Mouse (Mus musculus): ENCODE data around the gene Vmn1r199. TPM values are rescaled to one million over a fixed set of nuclear protein-coding genes. Genes with fewer than 3 reads are reported as not detected.
"Not testable (repeated sequence)": the region's sequence is repeated elsewhere in the genome, so short reads cannot be mapped to it uniquely, and the experiment has no call there.

Vmn1r199 gene
- total RNA-seq (2014; fragmentation: Nextera tagmentation), result not detected in 2 replicates
- total RNA-seq (2017), result 0.05 and 0.06 TPM in 2 replicates
- polyA plus RNA-seq (2012), result not detected in 2 replicates

GRCm38 (mm10) chr13:22379518-22379917, at the start of gene Vmn1r199:
Gene Vmn1r199, plus strand, starts transcription at chr13:22379818.
- H3K4me3 ChIP-seq (ENCODE audit: low read depth, low read length), result no peak within 1 kb of the TSS
- DNase-seq (ENCODE audit: low spot score) (no peak), ATAC-seq (ENCODE audit: extremely low read depth, insufficient number of reproducible peaks, low FRiP score, poor library complexity, severe bottlenecking) (no peak)
- H3K27me3 ChIP-seq (ENCODE audit: insufficient read depth, low read length), result no peaks in the 10 kb centered on the region
- H3K36me3 ChIP-seq (replicated peaks), result no peaks in the 10 kb centered on the region
- TF ChIP-seq GATA1 (IDR thresholded peaks at IDR 0.05; ENCODE audit: borderline replicate concordance, low read length), result no peak
- no peak for TF ChIP-seq TAL1 (conservative IDR thresholded peaks at IDR 0.05; ENCODE audit: low read depth, low read length)
- TF ChIP-seq CTCF (IDR thresholded peaks at IDR 0.05; ENCODE audit: low read depth, low read length), result no peak
- H3K4me1 ChIP-seq (ENCODE audit: insufficient read depth, low read depth, low read length), result no peaks in the 10 kb centered on the region
- H3K9me3 ChIP-seq (replicated peaks), result no peaks in the 10 kb centered on the region

GRCm38 (mm10) chr13:22333269-22333668, 46.3 kb upstream of the Vmn1r199 start:
- no peaks in the 10 kb centered on the region for H3K4me1 ChIP-seq (ENCODE audit: insufficient read depth, low read depth, low read length)
- ATAC-seq (ENCODE audit: extremely low read depth, insufficient number of reproducible peaks, low FRiP score, poor library complexity, severe bottlenecking), result no peak
- H3K4me3 ChIP-seq (ENCODE audit: low read depth, low read length), result no peak overlapping the region
- no peaks in the 10 kb centered on the region for H3K27me3 ChIP-seq (ENCODE audit: insufficient read depth, low read length)
- H3K36me3 ChIP-seq (replicated peaks), result no peaks in the 10 kb centered on the region
- DNase-seq (ENCODE audit: low spot score), result no peak
- no peak for TF ChIP-seq POLR2AphosphoS5 (IDR thresholded peaks at IDR 0.05; ENCODE audit: insufficient replicate concordance, low read depth, low read length)
- no peak for TF ChIP-seq GATA2 (IDR thresholded peaks at IDR 0.05; ENCODE audit: borderline replicate concordance, low read depth, low read length)
- no peak for TF ChIP-seq CTCF (IDR thresholded peaks at IDR 0.05; ENCODE audit: low read depth, low read length)
- TF ChIP-seq TAL1 (conservative IDR thresholded peaks at IDR 0.05; ENCODE audit: low read depth, low read length), result no peak
- TF ChIP-seq GATA1 (IDR thresholded peaks at IDR 0.05; ENCODE audit: borderline replicate concordance, low read length), result no peak
- H3K9me3 ChIP-seq (replicated peaks), result no peaks in the 10 kb centered on the region

- H3K4me1 ChIP-seq (ENCODE audit: insufficient read depth, low read depth, low read length), result no peaks in the 10 kb centered on the region
- no peak for DNase-seq (ENCODE audit: low spot score)
- no peak overlapping the region for H3K4me3 ChIP-seq (ENCODE audit: low read depth, low read length)
- TF ChIP-seq GATA1 (IDR thresholded peaks at IDR 0.05; ENCODE audit: borderline replicate concordance, low read length) (no peak), TAL1 (conservative IDR thresholded peaks at IDR 0.05; ENCODE audit: low read depth, low read length) (no peak), POLR2AphosphoS5 (IDR thresholded peaks at IDR 0.05; ENCODE audit: insufficient replicate concordance, low read depth, low read length) (no peak), GATA2 (IDR thresholded peaks at IDR 0.05; ENCODE audit: borderline replicate concordance, low read depth, low read length) (no peak), CTCF (IDR thresholded peaks at IDR 0.05; ENCODE audit: low read depth, low read length) (no peak)
- ATAC-seq (ENCODE audit: extremely low read depth, insufficient number of reproducible peaks, low FRiP score, poor library complexity, severe bottlenecking), result no peak
- H3K9me3 ChIP-seq (replicated peaks), result no peaks in the 10 kb centered on the region
- no peaks in the 10 kb centered on the region for H3K36me3 ChIP-seq (replicated peaks)
- no peaks in the 10 kb centered on the region for H3K27me3 ChIP-seq (ENCODE audit: insufficient read depth, low read length)
Measured at GRCm38 (mm10) chr13:22335565-22335964, 44.1 kb upstream of the Vmn1r199 start.

- DNase-seq (ENCODE audit: low spot score) (no peak), ATAC-seq (ENCODE audit: extremely low read depth, insufficient number of reproducible peaks, low FRiP score, poor library complexity, severe bottlenecking) (no peak)
- no peaks in the 10 kb centered on the region for H3K4me1 ChIP-seq (ENCODE audit: insufficient read depth, low read depth, low read length)
- no peak within 1 kb of the TSS for H3K4me3 ChIP-seq (ENCODE audit: low read depth, low read length)
- TF ChIP-seq CTCF (IDR thresholded peaks at IDR 0.05; ENCODE audit: low read depth, low read length) (no peak), GATA2 (IDR thresholded peaks at IDR 0.05; ENCODE audit: borderline replicate concordance, low read depth, low read length) (no peak), TAL1 (conservative IDR thresholded peaks at IDR 0.05; ENCODE audit: low read depth, low read length) (no peak), POLR2AphosphoS5 (IDR thresholded peaks at IDR 0.05; ENCODE audit: insufficient replicate concordance, low read depth, low read length) (no peak), GATA1 (IDR thresholded peaks at IDR 0.05; ENCODE audit: borderline replicate concordance, low read length) (no peak)
- no peaks in the 10 kb centered on the region for H3K27me3 ChIP-seq (ENCODE audit: insufficient read depth, low read length)
- H3K9me3 ChIP-seq (replicated peaks), result no peaks in the 10 kb centered on the region
- H3K36me3 ChIP-seq (replicated peaks), result no peaks in the 10 kb centered on the region
Measured at GRCm38 (mm10) chr13:22350064-22350463, 29.6 kb upstream of the Vmn1r199 start, which contains the start of gene Vmn1r198. Gene Vmn1r198, plus strand, starts transcription at chr13:22350364.

- no peak for TF ChIP-seq GATA1 (IDR thresholded peaks at IDR 0.05; ENCODE audit: borderline replicate concordance, low read length)
- Histone ChIP-seq H3K4me1 (ENCODE audit: insufficient read depth, low read depth, low read length) (no peaks in the 10 kb centered on the region), H3K9me3 (replicated peaks) (no peaks in the 10 kb centered on the region), H3K4me3 (ENCODE audit: low read depth, low read length) (no peak overlapping the region), H3K36me3 (replicated peaks) (no peaks in the 10 kb centered on the region), H3K27me3 (ENCODE audit: insufficient read depth, low read length) (no peaks in the 10 kb centered on the region)
- ATAC-seq (ENCODE audit: extremely low read depth, insufficient number of reproducible peaks, low FRiP score, poor library complexity, severe bottlenecking), result no peak
- DNase-seq (ENCODE audit: low spot score), result no peak
Measured at GRCm38 (mm10) chr13:22350813-22351212, 28.8 kb upstream of the Vmn1r199 start.

GRCm38 (mm10) chr13:22381128-22381527, 1.5 kb downstream of the Vmn1r199 start:
- not testable (repeated sequence) for DNase-seq (ENCODE audit: low spot score); H3K4me3 ChIP-seq (ENCODE audit: low read depth, low read length); H3K9me3 ChIP-seq (replicated peaks); H3K4me1 ChIP-seq (ENCODE audit: insufficient read depth, low read depth, low read length); H3K27me3 ChIP-seq (ENCODE audit: insufficient read depth, low read length); ATAC-seq (ENCODE audit: extremely low read depth, insufficient number of reproducible peaks, low FRiP score, poor library complexity, severe bottlenecking); H3K36me3 ChIP-seq (replicated peaks)

GRCm38 (mm10) chr13:22383401-22383800, 3.8 kb downstream of the Vmn1r199 start:
- H3K4me1 ChIP-seq (ENCODE audit: insufficient read depth, low read depth, low read length), result no peaks in the 10 kb centered on the region
- ATAC-seq (ENCODE audit: extremely low read depth, insufficient number of reproducible peaks, low FRiP score, poor library complexity, severe bottlenecking), result no peak

More at GRCm38 (mm10) chr13:22383401-22383800, 3.8 kb downstream of the Vmn1r199 start:
- TF ChIP-seq TAL1 (conservative IDR thresholded peaks at IDR 0.05; ENCODE audit: low read depth, low read length) (no peak), POLR2AphosphoS5 (IDR thresholded peaks at IDR 0.05; ENCODE audit: insufficient replicate concordance, low read depth, low read length) (no peak), GATA2 (IDR thresholded peaks at IDR 0.05; ENCODE audit: borderline replicate concordance, low read depth, low read length) (no peak), GATA1 (IDR thresholded peaks at IDR 0.05; ENCODE audit: borderline replicate concordance, low read length) (no peak), CTCF (IDR thresholded peaks at IDR 0.05; ENCODE audit: low read depth, low read length) (no peak)
- DNase-seq (ENCODE audit: low spot score), result no peak
- Histone ChIP-seq H3K36me3 (replicated peaks) (no peaks in the 10 kb centered on the region), H3K9me3 (replicated peaks) (no peaks in the 10 kb centered on the region), H3K27me3 (ENCODE audit: insufficient read depth, low read length) (no peaks in the 10 kb centered on the region), H3K4me3 (ENCODE audit: low read depth, low read length) (no peak overlapping the region)

Measured in G1E (cell line).